Mouse (Mus musculus): ENCODE data around the gene Rbm5. TPM values are rescaled to one million over a fixed set of nuclear protein-coding genes. Genes with fewer than 3 reads are reported as not detected.

Gene Rbm5
- 193 and 212 TPM in 2 replicates for polyA plus RNA-seq (2012; rRNA removed)

GRCm38 (mm10) chr9:107770374-107771290 lies at the start of gene Rbm5:
TSS of gene Rbm5 (minus strand) at chr9:107770996.

GRCm38 (mm10) chr9:107709697-107710483 lies 60.9 kb downstream of the Rbm5 start, which contains the start of gene Sema3f:
TSS of gene Sema3f (minus strand) at chr9:107710475.

Other genes with a start within 250 kb of the Rbm5 start
- gene Tmem115, start 237.1 kb downstream of the Rbm5 start, polyA plus RNA-seq (2012; rRNA removed): 33.6 and 34.5 TPM in 2 replicates
- 47.5 and 52.4 TPM in 2 replicates for gene Cyb561d2, start 228.8 kb downstream of the Rbm5 start, polyA plus RNA-seq (2012; rRNA removed)
- 87.7 and 93.2 TPM in 2 replicates for gene Nprl2, start 228.8 kb downstream of the Rbm5 start, polyA plus RNA-seq (2012; rRNA removed)
- gene Zmynd10, start 223.7 kb downstream of the Rbm5 start, polyA plus RNA-seq (2012; rRNA removed): 8.9 and 9.6 TPM in 2 replicates
- gene Rassf1, start 219.4 kb downstream of the Rbm5 start, polyA plus RNA-seq (2012; rRNA removed): 35.2 and 38.7 TPM in 2 replicates
- 96.7 and 108 TPM in 2 replicates for gene Tusc2, start 207.7 kb downstream of the Rbm5 start, polyA plus RNA-seq (2012; rRNA removed)
- gene Hyal2, start 203.1 kb downstream of the Rbm5 start, polyA plus RNA-seq (2012; rRNA removed): 29.8 and 30.5 TPM in 2 replicates
- gene Hyal1, start 194.1 kb downstream of the Rbm5 start, polyA plus RNA-seq (2012; rRNA removed): 2.5 and 2.8 TPM in 2 replicates
- gene Naa80, start 192.1 kb downstream of the Rbm5 start, polyA plus RNA-seq (2012; rRNA removed): 16.6 and 19.8 TPM in 2 replicates
- gene Hyal3, start 190.2 kb downstream of the Rbm5 start, polyA plus RNA-seq (2012; rRNA removed): 1.2 and 1.5 TPM in 2 replicates
- 20.6 and 24.7 TPM in 2 replicates for gene Ifrd2, start 183.4 kb downstream of the Rbm5 start, polyA plus RNA-seq (2012; rRNA removed)
- 5.4 and 7.5 TPM in 2 replicates for gene Sema3b, start 161.8 kb downstream of the Rbm5 start, polyA plus RNA-seq (2012; rRNA removed)
- gene Gnai2, start 135.6 kb downstream of the Rbm5 start, polyA plus RNA-seq (2012; rRNA removed): 382 and 399 TPM in 2 replicates
- 87.6 and 91.9 TPM in 2 replicates for gene Slc38a3, start 101.5 kb downstream of the Rbm5 start, polyA plus RNA-seq (2012; rRNA removed)
- gene Gnat1, start 91.3 kb downstream of the Rbm5 start, polyA plus RNA-seq (2012; rRNA removed): 0.39 and 0.48 TPM in 2 replicates
- gene Sema3f, start 60.5 kb downstream of the Rbm5 start, polyA plus RNA-seq (2012; rRNA removed): 109 and 131 TPM in 2 replicates
- 84.9 and 89.6 TPM in 2 replicates for gene Rbm6, start 102.2 kb upstream of the Rbm5 start, polyA plus RNA-seq (2012; rRNA removed)
- 27.4 and 28.6 TPM in 2 replicates for gene Mon1a, start 117.2 kb upstream of the Rbm5 start, polyA plus RNA-seq (2012; rRNA removed)
- 4.4 and 5.7 TPM in 2 replicates for gene Mst1r, start 135.9 kb upstream of the Rbm5 start, polyA plus RNA-seq (2012; rRNA removed)
- gene Actl11, start 157.5 kb upstream of the Rbm5 start, polyA plus RNA-seq (2012; rRNA removed): not detected in 2 replicates
- 249 and 282 TPM in 2 replicates for gene Camkv, start 164.7 kb upstream of the Rbm5 start, polyA plus RNA-seq (2012; rRNA removed)
- gene Traip, start 179.1 kb upstream of the Rbm5 start, polyA plus RNA-seq (2012; rRNA removed): 11.2 and 13.3 TPM in 2 replicates
- gene Uba7, start 204.5 kb upstream of the Rbm5 start, polyA plus RNA-seq (2012; rRNA removed): 6.6 and 9.3 TPM in 2 replicates
- gene Gm20661, start 212.1 kb upstream of the Rbm5 start, polyA plus RNA-seq (2012; rRNA removed): 0.71 and 0.83 TPM in 2 replicates
- 11.5 and 14.8 TPM in 2 replicates for gene Inka1, start 214.9 kb upstream of the Rbm5 start, polyA plus RNA-seq (2012; rRNA removed)
- 2.4 and 4.6 TPM in 2 replicates for gene Cdhr4, start 221.5 kb upstream of the Rbm5 start, polyA plus RNA-seq (2012; rRNA removed)
- gene Gm20662, start 225.4 kb upstream of the Rbm5 start, polyA plus RNA-seq (2012; rRNA removed): 2.7 and 3.6 TPM in 2 replicates
- gene Ip6k1, start 231.5 kb upstream of the Rbm5 start, polyA plus RNA-seq (2012; rRNA removed): 145 and 151 TPM in 2 replicates

All from central nervous system, embryonic 18 days (tissue).